Mouse (Mus musculus) gastrocnemius, postnatal 25 days (tissue): ENCODE measurements around the gene Gon7. TPM values are rescaled to one million over a fixed set of nuclear protein-coding genes. Genes with fewer than 3 reads are reported as not detected.

Source experiments
- DNase-seq: peaks from one replicate; pipeline ENCODE4 v3.0.0; 2022
- long read RNA-seq, 2 experiments: library from polyadenylated mRNA; stranded (forward); transcript quantifications; one replicate each; pipeline ENCODE4 v2.0.0; 2021
- total RNA-seq, 2 experiments: library from RNA; stranded (reverse); gene quantifications; 1 replicate in 1 of 2; 2 replicates in 1 of 2; pipeline ENCODE4 v1.2.3; 2021

The Gon7 gene
- total RNA-seq = 10 to 100 TPM in 1 of 2 experiments, 1 to 10 TPM in 1; 6.5 to 10.1 TPM
- long read RNA-seq, experiment 1, transcript Gon7-201 (2 exons, 1,152 nt) = major isoform, 12 of 13 reads
- long read RNA-seq, experiment 1, partial matches to known transcripts = 0 of 13 reads
- long read RNA-seq, experiment 1, other reads (novel, unspliced or antisense) = 0 of 13 reads
- long read RNA-seq, experiment 2, transcript Gon7-201 (2 exons, 1,152 nt) = major isoform, 8 of 8 reads
- long read RNA-seq, experiment 2, partial matches to known transcripts = 0 of 8 reads
- long read RNA-seq, experiment 2, other reads (novel, unspliced or antisense) = 0 of 8 reads

- DNase-seq = peak; percentile 96
Observed at GRCm38 (mm10) chr12:102757689-102758402, at the start of gene Gon7, which contains the start of the genes Gm28051 and Ubr7. Gene Gon7 (minus strand): TSS chr12:102757803. Gene Gm28051 (minus strand): TSS chr12:102757765. Gene Ubr7 (plus strand): TSS chr12:102757967.

DNA sequence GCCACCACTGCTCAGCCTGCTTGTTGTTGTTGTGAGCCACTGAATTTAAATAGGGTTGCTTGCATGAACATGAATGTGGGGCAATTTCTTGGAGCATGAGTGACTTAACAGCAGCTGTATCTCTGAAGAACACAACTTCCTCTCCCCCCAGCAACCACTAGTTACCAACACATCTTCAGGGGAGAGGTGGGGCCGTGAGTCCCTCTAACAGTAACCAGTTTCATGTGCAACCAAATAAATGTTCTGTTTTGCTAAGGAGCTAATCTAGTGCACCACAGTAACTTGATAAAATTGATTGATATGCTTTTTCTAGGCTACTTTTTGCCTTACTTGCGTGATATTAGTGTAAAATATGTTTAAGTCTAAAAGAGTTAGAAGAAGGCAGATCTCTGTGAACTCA lies 41.9 kb upstream of the Gon7 start:
- no peak for DNase-seq

DNA sequence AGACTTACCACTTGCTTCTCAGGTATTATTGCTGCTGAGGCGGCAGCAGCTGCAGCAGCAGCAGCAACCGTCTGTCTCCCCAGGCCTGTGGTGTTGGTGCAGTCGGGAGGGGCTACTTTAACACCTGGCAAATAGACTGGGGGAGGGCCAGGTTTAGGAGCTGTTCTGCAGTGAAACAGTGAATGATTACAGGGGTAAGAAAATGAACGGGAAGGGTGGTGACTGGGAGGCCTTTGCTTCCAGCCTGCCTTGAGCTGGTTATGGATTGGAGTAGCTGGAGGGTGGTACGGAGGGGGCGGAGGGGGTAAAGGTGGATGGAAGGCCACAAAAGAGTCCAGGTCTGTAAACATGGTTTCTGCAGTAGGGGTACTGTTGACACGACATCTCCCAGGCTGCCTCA lies 30.3 kb upstream of the Gon7 start:
- DNase-seq = no peak

GRCm38 (mm10) chr12:102785593-102785985 lies 28.0 kb upstream of the Gon7 start:
- DNase-seq = no peak

DNA sequence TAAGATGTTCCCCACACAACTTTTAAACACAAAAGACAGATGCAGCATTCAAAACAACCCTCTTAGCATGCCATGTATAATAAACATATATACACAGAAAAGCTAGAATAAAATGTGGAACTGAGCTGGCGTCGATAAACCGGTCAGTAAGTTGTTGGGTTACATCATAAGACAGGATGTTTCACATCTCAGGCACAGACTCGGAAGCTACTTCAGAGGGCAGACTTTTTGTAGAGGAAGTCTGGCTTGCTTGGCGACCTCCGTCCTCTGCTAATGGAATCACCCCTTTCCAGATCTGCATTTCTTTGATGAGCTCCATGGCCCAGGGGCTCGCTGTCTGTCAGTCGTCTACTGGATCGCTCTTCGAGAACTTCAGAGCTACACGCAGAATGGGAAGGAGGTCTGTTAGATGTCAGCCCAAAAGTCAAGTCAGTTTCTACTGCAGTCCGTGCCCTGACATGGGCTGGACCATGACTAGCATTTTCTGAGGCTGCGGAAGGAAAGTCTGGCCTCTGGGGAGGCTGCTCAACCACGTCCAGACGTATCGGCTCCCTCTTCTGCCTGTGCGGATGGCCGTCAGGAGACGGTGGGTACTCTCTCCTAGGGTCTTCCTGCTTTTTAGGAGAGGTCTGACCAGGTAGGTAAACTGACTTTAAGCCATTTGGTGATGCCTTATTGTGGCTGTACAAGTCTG lies 27.4 kb upstream of the Gon7 start:
- DNase-seq = no peak

GRCm38 (mm10) chr12:102782841-102783240 lies 25.2 kb upstream of the Gon7 start:
- DNase-seq = no peak

GRCm38 (mm10) chr12:102779452-102779851 lies 21.8 kb upstream of the Gon7 start:
- DNase-seq = no peak

GRCm38 (mm10) chr12:102778151-102778550 lies 20.5 kb upstream of the Gon7 start:
- DNase-seq = no peak

DNA sequence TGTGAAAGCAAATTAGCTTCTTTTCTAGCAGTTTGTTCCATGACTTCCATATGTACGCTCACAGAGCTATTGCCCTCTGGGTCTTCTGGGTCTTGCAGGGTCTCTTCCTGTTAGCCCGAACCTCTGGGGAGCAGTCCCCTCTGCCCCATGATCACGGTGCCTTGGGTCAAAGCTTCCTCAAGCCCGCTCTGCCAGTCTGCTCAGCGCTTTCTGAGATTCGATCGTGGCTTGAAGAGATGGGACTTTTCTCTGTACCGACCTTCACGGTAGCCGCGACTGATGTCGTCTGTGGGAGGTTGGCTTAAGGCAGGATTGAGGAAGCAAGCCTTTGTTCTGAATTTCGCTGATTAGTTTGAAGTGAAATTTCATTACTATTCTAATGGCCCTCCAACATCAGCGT lies 18.4 kb upstream of the Gon7 start:
- DNase-seq = no peak

DNA sequence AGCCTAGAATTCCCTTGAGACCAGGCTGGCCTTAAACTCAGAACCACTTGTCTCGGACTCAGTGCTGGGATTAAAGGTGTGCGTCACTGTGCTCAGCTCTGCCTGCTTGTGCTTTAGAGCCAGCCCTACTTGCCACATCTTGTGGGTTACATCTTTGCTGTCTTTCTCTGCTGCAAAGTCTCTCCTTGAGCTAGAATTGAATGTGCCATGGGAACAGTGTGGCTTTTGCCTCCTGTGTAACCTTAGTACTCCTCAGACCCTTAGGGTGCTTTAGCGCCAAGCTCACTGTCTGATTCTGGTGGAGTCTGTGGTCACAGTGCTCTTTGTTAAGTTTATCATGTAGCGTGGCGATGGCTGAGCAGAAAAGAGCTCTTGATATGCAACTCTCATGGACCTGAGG lies 15.1 kb upstream of the Gon7 start:
- DNase-seq = no peak

DNA sequence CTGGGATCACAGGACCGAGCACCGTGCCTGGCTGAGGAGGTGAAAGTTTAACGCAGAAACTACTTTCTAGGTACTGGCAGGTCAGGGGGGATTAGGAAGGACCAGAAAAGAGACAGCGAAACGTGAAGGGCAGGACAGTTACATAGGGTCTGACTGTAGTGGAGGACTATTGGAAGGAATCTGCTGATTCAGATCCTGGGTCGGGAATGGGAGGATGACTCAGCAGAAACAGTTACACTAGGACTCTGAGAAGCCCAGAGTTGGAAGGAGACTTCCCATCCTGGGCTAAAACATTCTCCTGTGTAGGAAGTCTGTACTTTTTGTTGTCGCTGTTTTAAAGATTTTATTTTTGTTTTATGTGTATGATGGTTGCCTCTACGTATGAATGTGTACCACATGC lies 14.0 kb upstream of the Gon7 start:
- DNase-seq = no peak

DNA sequence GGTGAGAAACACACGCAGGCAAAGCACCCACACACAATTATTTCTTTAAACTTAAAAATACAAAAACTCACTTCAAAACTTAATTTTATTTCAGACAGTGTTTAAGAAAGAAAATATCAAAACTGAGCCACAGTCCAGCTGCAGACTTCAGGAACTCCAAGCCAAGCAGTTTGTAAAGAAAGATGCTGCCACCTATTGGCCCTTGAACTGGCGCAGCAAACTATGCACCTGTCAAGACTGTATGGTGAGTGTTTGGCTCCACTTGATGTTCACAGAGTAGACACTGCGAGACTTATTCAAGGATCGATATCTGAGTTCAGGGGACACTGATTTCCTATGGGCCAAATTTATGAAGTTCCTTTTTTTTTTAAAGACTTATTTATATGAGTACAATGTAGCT lies 11.4 kb upstream of the Gon7 start:
- no peak for DNase-seq

DNA sequence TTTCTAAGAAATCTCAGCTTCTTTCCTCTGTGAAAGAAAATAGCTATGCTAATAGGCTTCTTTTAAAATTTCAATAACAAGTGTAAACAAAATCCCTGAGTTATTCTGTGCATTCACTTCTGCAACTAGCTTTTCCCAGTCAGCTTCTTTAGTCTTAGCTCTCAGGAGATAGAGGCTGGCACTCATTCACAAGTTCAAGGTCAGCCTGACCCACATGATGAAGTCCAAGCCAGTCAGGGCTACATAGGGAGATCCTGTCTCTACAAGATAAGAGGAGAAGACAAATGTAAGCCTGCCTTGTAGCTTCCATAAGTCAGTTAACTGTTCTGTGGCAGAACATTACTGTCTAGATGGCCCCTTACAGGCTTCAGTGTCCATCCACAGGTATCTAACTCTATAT lies 6.1 kb upstream of the Gon7 start:
- DNase-seq = no peak

- DNase-seq = no peak
Observed at GRCm38 (mm10) chr12:102761668-102762067, 4.1 kb upstream of the Gon7 start.

GRCm38 (mm10) chr12:102758936-102759335 lies 1.3 kb upstream of the Gon7 start:
- DNase-seq = no peak

- no peak for DNase-seq
Observed at GRCm38 (mm10) chr12:102758403-102758756, 777 bp upstream of the Gon7 start, which contains the start of gene Gm20604. Gene Gm20604 (minus strand): TSS chr12:102758672.

DNA sequence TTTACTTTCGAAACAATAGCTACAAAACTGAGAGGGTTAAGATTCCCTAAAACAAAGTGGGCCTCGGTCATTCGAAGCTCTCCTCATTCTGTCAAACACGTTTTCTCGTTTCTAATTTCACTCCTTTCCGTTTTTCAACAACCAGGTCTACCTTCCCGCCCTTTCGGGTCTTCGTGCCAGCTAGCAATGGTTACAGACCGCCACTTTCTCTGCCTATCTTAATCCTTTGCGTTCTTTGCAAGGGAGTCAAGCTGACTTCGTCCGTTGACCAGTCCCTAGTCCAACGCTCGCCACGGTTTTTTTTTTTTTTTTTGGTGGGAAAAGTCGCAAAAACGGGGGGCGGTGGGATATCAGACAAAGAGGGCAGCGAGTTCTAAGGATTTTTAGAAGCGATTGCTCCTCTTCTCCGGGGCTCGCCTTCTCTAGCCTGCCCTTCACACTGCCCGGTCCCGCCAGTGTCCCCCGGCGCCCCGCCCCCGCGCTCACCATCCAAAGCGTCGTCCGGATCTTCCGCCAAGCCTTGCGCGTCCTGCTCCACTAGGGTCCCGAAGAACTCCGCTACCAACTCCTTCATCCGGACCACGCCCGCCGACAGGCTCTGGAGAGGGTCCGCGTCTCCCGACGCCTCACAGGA lies 431 bp downstream of the Gon7 start:
- DNase-seq = no peak

GRCm38 (mm10) chr12:102756304-102756703 lies 1.3 kb downstream of the Gon7 start:
- DNase-seq = no peak

- DNase-seq = no peak
Observed at GRCm38 (mm10) chr12:102748256-102748655, 9.3 kb downstream of the Gon7 start.

DNA sequence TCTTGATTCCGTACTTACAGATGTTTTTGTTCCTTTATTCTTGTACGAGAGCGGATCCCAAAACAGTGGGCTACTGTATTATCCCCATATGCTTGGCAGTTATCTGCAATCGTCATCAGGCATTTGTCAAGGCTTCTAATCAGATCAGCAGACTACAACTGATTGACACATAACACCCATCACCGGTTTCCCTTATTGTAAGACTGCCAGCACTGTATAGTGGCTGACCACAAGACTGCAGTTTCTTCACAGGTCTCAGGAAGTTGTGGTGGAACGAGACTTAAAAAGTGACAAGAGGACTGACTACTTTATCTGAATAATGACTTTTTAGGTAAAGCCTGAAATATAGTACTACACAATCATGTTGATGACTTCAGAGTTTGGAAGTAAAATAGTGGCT lies 12.8 kb downstream of the Gon7 start:
- DNase-seq = no peak

DNA sequence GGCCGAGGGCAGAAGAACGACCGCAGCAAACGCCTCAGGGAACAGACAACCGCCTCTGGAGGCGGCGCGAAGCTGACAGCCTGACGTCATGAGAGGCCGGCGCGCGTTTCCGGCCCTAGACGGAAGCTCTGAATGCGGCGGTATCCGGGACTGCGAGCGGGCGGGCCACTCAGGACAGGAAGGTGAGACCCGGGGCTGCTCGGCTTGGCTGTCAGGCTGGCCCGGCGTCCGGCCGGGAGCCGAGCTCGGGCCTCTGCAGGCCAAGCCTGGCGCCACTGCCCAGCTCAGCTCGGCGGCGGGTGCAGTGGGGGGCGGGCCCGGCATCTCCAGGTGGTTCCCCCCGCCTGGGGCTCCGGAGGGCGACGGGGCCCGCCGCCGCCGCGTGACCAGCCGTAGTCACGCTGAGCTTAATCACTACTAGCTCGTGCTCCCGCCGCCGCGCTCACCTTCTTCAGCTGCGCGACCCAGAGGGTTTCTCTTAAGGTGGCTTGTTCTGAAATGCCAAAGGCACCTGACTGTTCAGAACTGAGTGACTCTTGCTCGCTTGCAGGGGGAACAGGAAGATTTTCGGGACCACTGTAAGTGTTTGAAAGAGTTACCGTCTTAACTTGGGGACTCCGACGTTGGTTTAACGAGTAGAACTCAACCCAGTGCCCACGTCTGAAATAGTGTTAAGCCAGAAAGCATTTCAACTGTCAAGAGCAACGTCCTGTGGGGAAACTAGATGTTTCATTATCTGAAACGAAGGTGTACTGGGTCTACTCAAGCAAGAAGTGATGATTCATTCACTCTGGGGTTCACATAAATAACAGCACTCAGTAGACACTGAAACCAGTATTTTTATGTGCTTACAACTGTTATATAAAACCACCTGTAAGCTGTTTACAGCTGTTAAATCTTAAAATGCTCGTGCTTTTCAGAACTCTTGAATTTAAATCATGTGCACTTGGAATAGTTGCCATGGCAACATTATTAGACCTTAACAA lies 13.7 kb downstream of the Gon7 start, which contains the start of the genes Moap1 and Tmem251:
Gene Moap1, minus strand, starts transcription at position 73 of the 986 bp plus-strand sequence.
Gene Tmem251, plus strand, starts transcription at position 174 of the 986 bp plus-strand sequence.
- DNase-seq = peak; percentile 84
